ENCODE assay signal across 8 mouse cellular contexts in genomic region chr4:151995371-151996172, GRCm38 (mm10). TPM values are rescaled to one million over a fixed set of nuclear protein-coding genes. Genes with fewer than 3 reads are reported as not detected.
DNase-seq lines count a peak whose midpoint lies in the region; ATAC-seq and TF ChIP-seq lines count a peak whose summit lies in the region.

No protein-coding gene starts in this region.

- H3K27ac ChIP-seq in hindbrain, embryonic 11.5 days (ENCODE audit: low read depth, low read length) = peak overlapping the region; percentile 78
- peak overlapping the region; percentile 77 for H3K27ac ChIP-seq in liver, embryonic 16.5 days (ENCODE audit: low read length)
- H3K27ac ChIP-seq in testis, adult 2 months (ENCODE audit: control insufficient read depth, insufficient read depth, low read depth, low read length) = peak overlapping the region; percentile 97

- H3K27me3 ChIP-seq in hindbrain, embryonic 11.5 days (ENCODE audit: control insufficient read depth, insufficient read depth, low read length) = no peaks in the 10 kb centered on the region
- H3K27me3 ChIP-seq in liver, embryonic 16.5 days (ENCODE audit: control insufficient read depth, insufficient read depth, low read depth, low read length) = peaks cover 33% of the 10 kb centered on the region
- no peaks in the 10 kb centered on the region for H3K27me3 ChIP-seq in testis, adult 2 months (ENCODE audit: control insufficient read depth, insufficient read depth, low read length)

- peaks cover 8% of the 10 kb centered on the region; the same call in 1 of the 2 replicates for H3K36me3 ChIP-seq in hindbrain, embryonic 11.5 days (ENCODE audit: control insufficient read depth, insufficient read depth, low read length)
- H3K36me3 ChIP-seq in liver, embryonic 16.5 days (ENCODE audit: control insufficient read depth, insufficient read depth) = peaks cover 15% of the 10 kb centered on the region
- H3K36me3 ChIP-seq in testis, adult 2 months (ENCODE audit: control insufficient read depth, insufficient read depth, low read length) = no peaks in the 10 kb centered on the region

- peak overlapping the region; percentile 100 for H3K4me3 ChIP-seq in hindbrain, embryonic 11.5 days (ENCODE audit: low read depth, low read length)
- peak overlapping the region; percentile 92 for H3K4me3 ChIP-seq in liver, embryonic 16.5 days (ENCODE audit: low read depth, low read length)
- H3K4me3 ChIP-seq in testis, adult 2 months (ENCODE audit: control insufficient read depth, low read depth, low read length) = peak overlapping the region; percentile 98

- under 1% methylated on average over 61 of the region's 111 CpGs for WGBS in hindbrain, embryonic 11.5 days
- WGBS in liver, embryonic 16.5 days (ENCODE audit: insufficient replicate concordance) = under 1% methylated on average over 79 of the region's 111 CpGs

- H3K4me1 ChIP-seq in hindbrain, embryonic 11.5 days (replicated peaks; ENCODE audit: control insufficient read depth, insufficient read depth, low read length) = 0 out of 2 replicates have a peak, but pooled peaks cover 3% of the 10 kb centered on the region
- peaks cover 32% of the 10 kb centered on the region for H3K4me1 ChIP-seq in liver, embryonic 16.5 days (ENCODE audit: control insufficient read depth, low read depth, low read length)
- peaks cover 4% of the 10 kb centered on the region for H3K4me1 ChIP-seq in testis, adult 2 months (ENCODE audit: control insufficient read depth, insufficient read depth, low read length)

- peak; percentile 44 to 69 for DNase-seq in cerebellum, postnatal 14 days
- DNase-seq in cerebellum, adult 11-12 months = no peak
- peak; percentile 55 for DNase-seq in right cerebral cortex, postnatal 14 days
- no peak for DNase-seq in right cerebral cortex, postnatal 36 days (ENCODE audit: low spot score in 2 of 2)
- DNase-seq in hindbrain, embryonic 11.5 days (ENCODE audit: low spot score) = no peak
- no peak for DNase-seq in right cerebral cortex, adult 18-20 months

- H3K9ac ChIP-seq in hindbrain, embryonic 11.5 days (ENCODE audit: low read depth, low read length) = peak overlapping the region; percentile 93
- H3K9ac ChIP-seq in liver, embryonic 16.5 days (ENCODE audit: low read depth, low read length) = peak overlapping the region; percentile 92

- ATAC-seq in hindbrain, embryonic 11.5 days (ENCODE audit: low FRiP score) = peak; percentile 2; the same call in 1 of the 2 replicates
- no peak for ATAC-seq in liver, embryonic 16.5 days (ENCODE audit: low read depth)

- TF ChIP-seq POLR2A in testis, adult 2 months (IDR thresholded peaks at IDR 0.05; ENCODE audit: control insufficient read depth, low read depth, low read length) = no peak

- TF ChIP-seq CTCF in testis, adult 2 months (IDR thresholded peaks at IDR 0.05; ENCODE audit: control insufficient read depth, insufficient read depth, insufficient replicate concordance, low read depth, low read length) = no peak

- H3K9me3 ChIP-seq in hindbrain, embryonic 11.5 days (ENCODE audit: control insufficient read depth, low read length) = no peaks in the 10 kb centered on the region
- no peaks in the 10 kb centered on the region for H3K9me3 ChIP-seq in liver, embryonic 16.5 days (replicated peaks; ENCODE audit: control insufficient read depth, low read length)

- peak overlapping the region; percentile 88 for H3K4me2 ChIP-seq in hindbrain, embryonic 11.5 days (replicated peaks; ENCODE audit: low read depth, low read length)
- peak overlapping the region; percentile 100 for H3K4me2 ChIP-seq in liver, embryonic 16.5 days (ENCODE audit: low read depth, low read length)

RNA-seq across cellular contexts. Expression of gene Phf13, which starts 0.5 kb away (rescaled TPM):
- 15.2 and 19.4 TPM in 2 replicates for polyA plus RNA-seq in hindbrain, embryonic 11.5 days (2014; fragmentation: Nextera tagmentation; extraction: Ambion mirVana)
- polyA plus RNA-seq in liver, embryonic 16.5 days (2015; fragmentation: Nextera tagmentation; extraction: Ambion mirVana) = 4.1 and 4.5 TPM in 2 replicates
- 41.8 and 43.6 TPM in 2 replicates for polyA plus RNA-seq in testis, adult 2 months (2012; rRNA removed)

RNA-seq across cellular contexts. Expression of gene Thap3, which starts 6.8 kb away (rescaled TPM):
- 20.0 and 20.4 TPM in 2 replicates for polyA plus RNA-seq in hindbrain, embryonic 11.5 days (2014; fragmentation: Nextera tagmentation; extraction: Ambion mirVana)
- polyA plus RNA-seq in liver, embryonic 16.5 days (2015; fragmentation: Nextera tagmentation; extraction: Ambion mirVana) = 5.9 and 7.1 TPM in 2 replicates
- 4.2 and 5.5 TPM in 2 replicates for polyA plus RNA-seq in testis, adult 2 months (2012; rRNA removed)

RNA-seq across cellular contexts. Expression of gene Klhl21, which starts 13.0 kb away (rescaled TPM):
- 2.7 and 3.0 TPM in 2 replicates for polyA plus RNA-seq in hindbrain, embryonic 11.5 days (2014; fragmentation: Nextera tagmentation; extraction: Ambion mirVana)
- 3.8 and 4.6 TPM in 2 replicates for polyA plus RNA-seq in liver, embryonic 16.5 days (2015; fragmentation: Nextera tagmentation; extraction: Ambion mirVana)
- 17.1 TPM in 2 replicates for polyA plus RNA-seq in testis, adult 2 months (2012; rRNA removed)

RNA-seq across cellular contexts. Expression of gene Zbtb48, which starts 31.9 kb away (rescaled TPM):
- 18.0 and 19.6 TPM in 2 replicates for polyA plus RNA-seq in hindbrain, embryonic 11.5 days (2014; fragmentation: Nextera tagmentation; extraction: Ambion mirVana)
- 8.0 and 11.1 TPM in 2 replicates for polyA plus RNA-seq in liver, embryonic 16.5 days (2015; fragmentation: Nextera tagmentation; extraction: Ambion mirVana)
- 18.2 and 22.4 TPM in 2 replicates for polyA plus RNA-seq in testis, adult 2 months (2012; rRNA removed)

RNA-seq across cellular contexts. Expression of gene Tas1r1, which starts 42.8 kb away (rescaled TPM):
- polyA plus RNA-seq in hindbrain, embryonic 11.5 days (2014; fragmentation: Nextera tagmentation; extraction: Ambion mirVana) = 0.62 and 0.84 TPM in 2 replicates
- 0.11 and 0.12 TPM in 2 replicates for polyA plus RNA-seq in liver, embryonic 16.5 days (2015; fragmentation: Nextera tagmentation; extraction: Ambion mirVana)
- 30.2 and 37.6 TPM in 2 replicates for polyA plus RNA-seq in testis, adult 2 months (2012; rRNA removed)

Comparison
In these comparisons a context has a peak if more than half of its experiments do, and no peak if none do; other contexts are left out.
1. DNase-seq: peak in cerebellum, postnatal 14 days (2 of 2) and right cerebral cortex, postnatal 14 days (single experiment); none in cerebellum, adult 11-12 months (single experiment), right cerebral cortex, postnatal 36 days (0 of 2), hindbrain, embryonic 11.5 days (single experiment) and right cerebral cortex, adult 18-20 months (single experiment).
2. Peak in every context shown above with its lines, with median percentiles within 50 percentile points of each other: H3K27ac ChIP-seq and H3K4me3 ChIP-seq.